Mouse (Mus musculus) left cerebral cortex, adult 18-20 months (tissue): ENCODE measurements around the gene Hoxd12. TPM values are rescaled to one million over a fixed set of nuclear protein-coding genes. Genes with fewer than 3 reads are reported as not detected.

ENCODE experiments used
- DNase-seq, 2 experiments: peaks; one replicate each; pipeline ENCODE4 v3.0.0; 2021 to 2022; ENCODE audit warnings: low spot score in 2 of 2, mixed read lengths in 1 of 2
- total RNA-seq, 2 experiments: library from RNA; stranded (reverse); gene quantifications; 2 replicates each; pipeline ENCODE4 v1.2.3; 2021

Gene Hoxd12
- total RNA-seq, 2 experiments from 2014 or later: not detected

- DNase-seq: no peak
Measured at GRCm38 (mm10) chr2:74706393-74706960, 31.7 kb downstream of the Hoxd12 start.

DNA sequence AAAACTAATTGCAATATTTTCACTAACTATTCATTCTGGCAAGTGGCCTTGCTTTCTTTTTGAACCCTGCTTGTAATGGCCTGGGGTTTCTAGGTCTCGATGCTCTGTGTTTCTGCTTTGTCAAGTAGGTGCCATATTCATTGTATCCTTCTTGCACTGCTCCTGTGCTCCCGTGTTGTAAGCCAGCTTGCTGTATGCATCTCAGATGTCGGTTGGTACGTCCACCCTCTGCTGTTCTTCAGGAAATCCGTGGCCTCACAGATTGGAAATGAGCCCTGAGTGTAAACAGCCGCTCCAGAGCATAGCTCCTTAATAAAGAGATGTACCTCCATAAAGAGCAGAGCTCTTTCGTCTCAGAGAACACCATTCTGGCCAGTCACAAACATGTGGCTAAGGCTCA lies 32.8 kb downstream of the Hoxd12 start:
- no peak for DNase-seq

GRCm38 (mm10) chr2:74708676-74709075 lies 33.9 kb downstream of the Hoxd12 start:
- DNase-seq: no peak

DNA sequence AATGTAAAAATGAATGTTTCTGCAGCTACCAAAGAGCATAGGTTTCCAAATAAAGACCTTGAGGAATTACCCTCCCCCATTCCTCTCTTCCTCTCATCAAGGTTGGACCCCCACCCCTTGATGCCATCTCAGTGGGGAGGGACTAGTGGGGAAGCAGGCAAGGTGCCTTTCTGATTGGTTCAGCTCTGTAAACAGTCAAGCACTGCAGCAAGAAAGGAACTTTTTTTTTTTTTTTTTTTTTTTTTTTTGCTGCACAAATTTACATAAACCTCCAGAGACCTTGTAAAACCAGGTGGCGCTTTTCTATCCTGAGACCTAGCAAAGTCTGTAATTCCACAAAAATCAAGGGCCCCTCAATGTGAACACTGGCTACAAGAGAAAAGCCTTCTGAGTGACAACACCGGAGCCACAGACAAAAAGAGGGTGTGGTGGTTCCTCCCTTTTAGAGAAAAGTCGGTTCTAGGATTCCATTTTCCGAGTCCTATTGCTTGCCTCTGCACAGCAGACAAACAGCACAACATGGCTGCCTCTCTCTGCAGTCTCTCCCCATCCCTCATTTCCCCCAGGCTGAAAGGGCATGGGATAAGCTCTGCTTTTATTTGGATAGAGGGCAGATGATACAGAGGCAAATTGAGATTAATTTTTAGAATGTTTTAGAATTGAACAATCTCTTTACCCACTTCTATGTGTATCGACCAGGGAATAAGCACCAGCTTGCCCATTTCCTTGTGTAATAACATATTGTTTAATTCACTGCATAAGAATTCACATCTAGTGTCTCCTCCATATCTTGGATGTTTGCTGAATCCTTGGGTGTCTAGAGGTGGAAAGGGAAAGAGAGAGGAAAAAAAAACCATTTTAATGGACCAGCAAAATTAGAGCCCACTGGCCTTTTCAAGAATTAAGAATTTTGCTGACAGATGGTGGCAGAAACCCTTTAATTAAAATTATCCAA lies 34.9 kb downstream of the Hoxd12 start:
- no peak for DNase-seq

- DNase-seq: no peak
Measured at GRCm38 (mm10) chr2:74710929-74711543, 36.2 kb downstream of the Hoxd12 start.

GRCm38 (mm10) chr2:74711721-74712621 lies 37.2 kb downstream of the Hoxd12 start, which contains the start of the genes Hoxd3 and Hoxd4:
Gene Hoxd3, plus strand, starts transcription at chr2:74711927.
Gene Hoxd4, plus strand, starts transcription at chr2:74711929.
- DNase-seq: no peak

GRCm38 (mm10) chr2:74713239-74714150 lies 38.7 kb downstream of the Hoxd12 start:
- DNase-seq: no peak

DNA sequence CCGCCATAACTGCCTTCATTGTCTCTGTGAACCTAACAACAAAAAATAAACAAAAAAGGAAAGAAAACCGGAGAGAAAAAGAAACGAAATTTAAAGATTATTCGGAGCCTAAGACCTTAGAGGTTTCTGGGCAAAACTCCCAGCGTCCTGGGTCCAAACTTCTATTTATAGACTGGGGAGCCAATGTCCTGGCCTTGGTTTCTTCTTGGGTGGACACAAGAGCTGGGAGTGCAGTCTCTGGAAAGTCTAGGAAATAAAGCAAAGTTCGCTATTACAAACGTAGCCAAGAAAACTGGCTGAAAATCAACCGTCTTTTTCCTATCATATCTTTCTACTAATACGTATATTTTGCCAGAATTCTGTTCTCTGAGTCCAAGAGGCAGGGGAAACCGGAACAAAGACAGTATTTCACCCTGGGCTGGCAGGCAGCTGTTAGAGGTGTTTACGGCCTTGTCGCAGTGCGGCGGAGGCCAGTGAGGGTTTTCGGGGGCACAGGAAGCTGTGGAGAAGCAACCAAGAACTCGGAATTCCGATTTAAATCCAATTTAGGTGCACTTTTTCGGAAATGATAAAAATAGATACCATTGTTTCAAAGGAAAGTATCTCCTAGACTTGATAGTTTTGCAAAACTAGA lies 39.5 kb downstream of the Hoxd12 start:
- no peak for DNase-seq

DNA sequence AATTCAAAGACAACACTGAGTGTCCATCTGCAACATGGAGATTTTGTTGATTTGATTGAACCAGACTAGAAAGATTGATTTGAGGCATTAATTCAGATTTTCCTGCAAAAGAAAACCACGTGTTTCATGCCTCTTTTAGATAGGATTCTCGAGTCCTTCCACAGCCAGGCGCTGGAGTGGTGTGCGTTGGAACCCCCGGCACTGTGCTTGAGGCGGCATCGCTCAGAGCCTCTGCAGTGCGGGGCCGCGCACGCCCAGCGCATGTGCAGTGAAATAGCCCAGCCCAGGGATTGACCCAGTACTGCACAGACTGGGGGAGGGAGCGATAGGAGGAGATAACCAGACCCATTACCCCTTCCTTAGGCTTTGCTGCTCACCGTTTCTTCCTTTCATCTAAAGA lies 40.1 kb downstream of the Hoxd12 start:
- no peak for DNase-seq

DNA sequence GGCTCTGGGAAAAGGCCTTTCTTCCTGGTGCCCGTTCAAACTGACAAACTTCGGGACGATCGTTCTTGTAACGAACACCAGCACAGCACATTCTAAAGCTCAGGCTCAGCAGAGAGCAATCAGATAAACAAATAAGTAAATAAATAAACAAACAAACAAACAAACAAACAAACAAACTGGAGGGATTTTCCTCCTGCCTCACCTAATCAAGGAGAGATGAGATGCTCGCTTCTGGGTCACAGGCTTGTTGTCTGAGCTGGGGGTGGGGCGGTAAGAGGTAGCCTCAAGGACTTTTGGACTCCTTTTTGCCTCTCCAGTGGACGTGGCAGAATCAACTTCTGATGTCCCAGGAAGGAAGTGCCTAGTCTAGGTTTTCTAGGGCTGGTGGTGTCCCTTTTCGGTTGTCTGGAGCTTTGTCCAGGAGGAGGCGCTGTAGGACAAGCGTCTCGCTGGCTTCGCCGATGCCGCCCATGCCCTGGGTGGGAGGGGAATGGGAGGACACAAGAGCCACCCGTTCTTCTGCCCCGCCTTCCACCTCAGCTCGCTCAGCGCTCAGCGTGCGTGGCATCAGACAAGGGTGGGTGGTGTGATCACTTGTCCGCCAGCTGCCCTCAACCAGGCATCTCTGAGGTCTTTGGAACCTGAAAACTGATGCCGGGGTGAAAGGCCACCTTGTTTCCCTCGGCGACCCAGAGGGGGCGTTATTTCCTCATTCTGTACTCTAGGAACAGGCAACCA lies 40.9 kb downstream of the Hoxd12 start:
- DNase-seq: peak; percentile 75 to 80

GRCm38 (mm10) chr2:74720384-74720783 lies 45.6 kb downstream of the Hoxd12 start:
- DNase-seq: no peak

DNA sequence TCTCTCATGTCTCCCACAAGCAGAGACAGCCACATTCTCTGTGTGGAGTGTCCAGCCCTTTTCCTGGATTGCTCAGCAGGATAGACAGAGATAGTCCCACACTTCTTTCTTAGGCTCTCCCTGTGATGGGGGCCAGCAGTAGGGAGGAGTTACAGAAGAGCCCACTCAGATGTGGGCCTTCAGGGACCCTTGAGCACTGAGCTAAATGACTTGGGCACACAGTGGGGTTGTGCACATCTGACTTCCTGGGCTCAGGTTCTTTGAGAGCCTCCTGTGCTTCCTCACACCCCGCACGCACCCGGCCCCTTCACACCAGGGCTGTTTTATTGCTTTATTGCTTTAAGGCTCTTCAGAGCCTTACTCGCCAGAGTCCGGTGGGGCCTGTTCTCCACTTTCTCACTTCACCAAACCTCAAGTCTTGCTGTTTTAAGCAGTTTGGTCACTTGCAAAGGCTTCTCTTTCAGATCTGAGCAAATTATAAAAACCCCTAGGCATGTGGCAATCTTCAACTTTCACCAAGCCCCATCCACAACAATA lies 46.2 kb downstream of the Hoxd12 start:
- DNase-seq: no peak

DNA sequence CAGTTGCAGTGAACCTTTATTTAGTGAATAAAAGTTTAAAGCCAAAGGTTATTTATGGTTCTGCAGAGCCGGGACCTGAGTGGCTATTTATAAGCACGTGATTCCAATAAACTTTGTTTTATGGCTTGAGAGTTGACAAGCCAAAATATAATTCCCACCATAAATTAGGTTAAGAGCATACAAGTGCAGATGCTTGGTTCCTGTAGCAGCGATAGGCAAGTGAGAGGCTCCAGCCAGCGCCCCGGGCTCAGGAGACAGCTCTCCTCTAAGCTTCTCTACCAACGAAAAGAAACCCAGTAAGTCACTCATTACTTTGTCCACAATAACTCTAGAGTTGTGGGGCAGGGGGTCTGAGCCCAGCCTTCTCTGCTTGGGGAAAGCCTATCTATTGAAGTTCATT lies 47.1 kb downstream of the Hoxd12 start:
- no peak for DNase-seq

- DNase-seq: no peak
Measured at GRCm38 (mm10) chr2:74722949-74723348, 48.1 kb downstream of the Hoxd12 start.

DNA sequence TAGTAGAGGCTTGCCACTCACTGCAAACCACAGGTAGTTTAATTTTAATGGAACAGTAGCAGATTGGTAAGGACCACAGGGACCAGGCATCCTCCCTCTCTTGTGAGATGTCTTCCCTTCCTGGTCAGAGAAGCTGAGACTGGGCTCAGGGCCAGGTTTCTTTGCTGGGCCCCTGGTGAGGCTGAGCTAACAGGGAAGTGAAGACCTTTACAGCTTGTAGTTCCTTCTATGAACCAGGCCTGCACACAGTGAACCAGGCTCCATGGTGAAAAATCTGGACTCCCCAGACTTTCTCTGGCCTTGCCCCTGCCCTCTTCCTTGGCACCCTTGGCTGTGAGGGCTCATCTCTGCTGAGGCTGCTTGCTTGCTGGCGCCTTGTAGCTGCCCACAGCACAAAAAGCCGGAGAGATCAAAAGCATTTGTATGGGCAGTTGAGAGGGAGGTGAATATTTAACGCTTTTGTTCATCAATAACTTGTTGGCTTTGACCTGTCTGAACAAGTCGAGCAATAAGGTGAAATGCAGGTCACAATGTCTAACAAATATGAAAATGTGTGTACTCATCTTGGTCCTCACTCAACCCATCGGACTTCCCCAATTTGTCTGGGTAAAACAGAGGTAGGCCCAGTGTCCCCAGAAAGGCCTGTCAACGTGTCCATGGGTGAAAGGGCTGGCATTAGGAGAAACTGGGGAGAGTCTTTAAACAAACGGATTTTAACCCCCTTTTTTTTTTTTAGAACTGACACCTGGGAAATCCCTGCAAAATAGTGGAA lies 49.6 kb downstream of the Hoxd12 start:
- no peak for DNase-seq

- no peak for DNase-seq
Measured at GRCm38 (mm10) chr2:74725171-74725570, 50.4 kb downstream of the Hoxd12 start.

- DNase-seq: no peak
Measured at GRCm38 (mm10) chr2:74726551-74726950, 51.7 kb downstream of the Hoxd12 start, which contains the start of gene Gm28230. Gene Gm28230, plus strand, starts transcription at chr2:74726728.
